Mouse (Mus musculus) cerebellum, adult 2 months (tissue): Measurements from ENCODE around the gene Adcy9. TPM values are rescaled to one million over a fixed set of nuclear protein-coding genes. Genes with fewer than 3 reads are reported as not detected.

Experiments used
- DNase-seq, 2 experiments: peaks; one replicate each; pipeline ENCODE4 v3.0.0; 2021
- H3K27ac ChIP-seq: fragments of 200-500 bp; 2 replicates; pipeline ENCODE4 v1.5.1; 2012; ENCODE audit warnings: low read length, control low read depth, inconsistent platforms; ENCODE audit not compliant: insufficient read depth
- H3K27me3 ChIP-seq: fragments of 200-500 bp; 2 replicates; pipeline ENCODE4 v1.6.1; 2012; ENCODE audit warnings: inconsistent platforms, mild to moderate bottlenecking, low read length, moderate library complexity; ENCODE audit not compliant: control insufficient read depth, insufficient read depth
- H3K4me1 ChIP-seq: fragments of 200-500 bp; 2 replicates; pipeline ENCODE4 v1.6.1; 2011; ENCODE audit warnings: low read length; ENCODE audit not compliant: control insufficient read depth, insufficient read depth
- H3K4me3 ChIP-seq: fragments of 200-500 bp; replicated peaks from 2 replicates; pipeline ENCODE3; 2011; ENCODE audit warnings: mild to moderate bottlenecking, low read depth, low read length, control low read depth; ENCODE audit not compliant: insufficient read depth
- CTCF ChIP-seq: fragments of 200-500 bp; IDR thresholded peaks from 2 replicates; pipeline ENCODE4 v1.5.1; 2011; ENCODE audit warnings: low read depth, mild to moderate bottlenecking, control low read depth, low read length, moderate library complexity, borderline replicate concordance; ENCODE audit not compliant: insufficient read depth
- POLR2A ChIP-seq: fragments of 200-500 bp; IDR thresholded peaks from 2 replicates; pipeline ENCODE4 v1.6.1; 2011; ENCODE audit warnings: low read length, control low read depth, borderline replicate concordance; ENCODE audit not compliant: insufficient read depth
- WGBS: fragments of 180-500 bp; shearing (Covaris S2); methylation state at CpG from one replicate; pipeline ENCODE4 v1.1.7; 2018; 5-methylcytosine and 5-hydroxymethylcytosine counted together
- polyA plus RNA-seq: library from polyadenylated mRNA; depleted of rRNA; stranded (reverse); fragments of >200 nt; gene quantifications from 2 replicates; pipeline ENCODE4 v1.2.3, GENCODE M21; 2012

Gene Adcy9
- polyA plus RNA-seq, 1 experiment: 23.7 TPM

DNA sequence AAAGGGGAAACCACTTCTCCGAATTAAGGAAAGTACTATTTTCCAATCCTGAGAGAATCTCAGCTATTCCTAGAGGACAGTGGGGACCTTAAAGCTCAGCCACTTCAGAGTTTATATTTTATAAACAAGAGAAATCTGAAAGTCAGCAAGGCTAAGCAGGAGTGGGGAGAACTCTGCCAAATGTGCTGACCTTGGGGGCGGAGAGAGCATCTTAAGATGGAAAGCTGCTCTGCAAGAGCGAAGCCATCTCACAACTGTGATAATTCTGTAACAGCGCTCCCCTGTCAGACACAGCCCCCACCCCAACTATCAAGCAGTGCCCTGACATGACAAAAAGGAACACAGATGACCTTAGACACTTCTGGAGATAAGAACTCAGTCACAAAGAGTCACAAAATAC lies 13.6 kb downstream of the Adcy9 start:
- TF ChIP-seq POLR2A (no peak), CTCF (no peak)
- Histone ChIP-seq H3K4me1 (peaks cover 18% of the 10 kb centered on the region), H3K27me3 (no peaks in the 10 kb centered on the region), H3K27ac (no peak overlapping the region), H3K4me3 (no peak overlapping the region)
- no peak for DNase-seq
- WGBS: 83% methylated on average over 4 of the region's 4 CpGs

DNA sequence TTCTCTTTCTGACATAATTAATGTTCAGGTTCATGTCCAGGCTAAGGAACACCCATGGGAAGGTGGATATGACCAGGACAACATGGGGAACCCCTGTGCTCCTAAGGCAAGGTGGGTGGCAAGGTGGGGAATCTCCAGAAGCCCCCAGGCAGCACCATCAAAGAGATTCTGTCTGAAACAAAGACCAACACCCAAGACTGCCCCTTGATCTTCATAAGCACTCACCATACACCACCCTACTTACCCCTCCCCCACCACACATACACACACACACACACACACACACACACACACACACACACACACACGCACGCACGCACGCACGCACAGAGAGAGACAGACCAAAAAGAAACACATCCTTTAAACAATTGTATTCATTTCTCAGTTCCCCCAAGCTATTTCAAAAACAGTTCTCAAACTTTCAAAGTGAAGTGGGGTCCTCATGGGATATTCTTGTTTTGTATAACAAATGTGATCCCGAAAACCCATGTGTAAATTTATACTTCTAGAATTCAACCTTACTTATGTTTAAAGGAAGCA lies 14.2 kb downstream of the Adcy9 start:
- no peaks in the 10 kb centered on the region for H3K27me3 ChIP-seq
- TF ChIP-seq CTCF (no peak), POLR2A (no peak)
- peaks cover 18% of the 10 kb centered on the region for H3K4me1 ChIP-seq
- H3K4me3 ChIP-seq: no peak overlapping the region
- no peak overlapping the region for H3K27ac ChIP-seq
- WGBS: 93% methylated on average over 6 of the region's 6 CpGs
- no peak for DNase-seq

DNA sequence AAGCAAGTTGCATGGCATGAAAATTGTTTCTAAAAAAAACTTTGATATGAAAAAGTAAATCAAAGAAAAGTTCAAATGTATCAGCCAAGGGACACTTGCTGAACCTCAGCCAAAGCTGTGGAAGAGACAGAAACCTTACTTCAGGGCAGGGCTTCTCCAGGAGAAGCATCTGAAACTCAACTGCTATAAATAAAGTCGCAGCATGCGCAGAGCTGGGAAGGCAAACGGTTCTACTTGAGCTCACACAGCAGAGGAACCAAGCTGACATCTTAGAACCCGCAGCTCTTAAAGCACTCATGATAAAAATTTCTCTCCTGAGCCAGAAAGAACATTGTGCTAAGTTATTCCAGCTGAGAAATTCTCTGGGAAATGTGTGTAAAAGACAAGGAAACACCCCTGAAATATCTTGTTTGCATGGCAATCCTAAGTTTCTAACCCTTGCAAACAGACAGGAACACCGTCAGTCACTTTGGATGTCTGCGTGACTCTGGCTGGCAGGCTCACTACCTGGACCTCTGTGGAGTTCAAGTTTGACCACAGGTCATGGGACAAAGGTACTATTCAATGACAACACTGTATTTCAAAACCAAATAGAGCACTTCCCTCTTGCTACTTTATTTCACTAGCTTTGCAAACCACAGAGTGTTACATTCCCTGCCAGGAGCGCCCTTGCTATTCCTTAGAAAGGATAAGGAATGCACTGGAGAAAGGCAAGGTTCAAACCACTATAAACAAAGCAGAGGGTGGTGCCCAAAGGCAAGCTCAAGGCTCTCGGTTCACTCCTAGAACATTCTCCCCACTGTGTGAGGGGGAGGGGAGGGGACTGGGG lies 15.2 kb downstream of the Adcy9 start:
- Histone ChIP-seq H3K27me3 (no peaks in the 10 kb centered on the region), H3K4me3 (no peak overlapping the region), H3K27ac (no peak overlapping the region), H3K4me1 (peaks cover 26% of the 10 kb centered on the region)
- WGBS: 50% methylated on average over 8 of the region's 8 CpGs
- TF ChIP-seq POLR2A: no peak
- TF ChIP-seq CTCF: no peak
- DNase-seq: no peak

DNA sequence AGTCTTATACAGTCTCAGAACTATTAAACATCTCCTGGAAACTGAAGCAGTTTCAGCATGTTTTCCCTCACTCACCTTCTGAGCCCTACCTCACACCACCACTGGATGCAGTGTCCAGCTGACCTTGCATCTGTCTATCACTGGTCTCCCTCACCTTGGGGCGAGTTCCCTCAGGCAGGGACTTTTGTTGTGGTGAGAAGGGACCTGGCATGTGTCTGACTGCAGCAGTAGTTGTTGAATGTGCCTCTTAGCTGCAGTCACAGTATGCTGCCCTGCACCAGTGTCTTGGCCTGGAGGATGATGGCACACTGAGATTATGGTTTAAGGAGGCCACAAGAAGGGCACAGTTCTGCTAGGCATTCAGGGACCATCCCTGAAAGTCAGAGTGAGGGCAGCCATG lies 19.2 kb downstream of the Adcy9 start:
- WGBS: 67% methylated on average over 1 of the region's 1 CpGs
- H3K4me3 ChIP-seq: no peak overlapping the region
- no peaks in the 10 kb centered on the region for H3K27me3 ChIP-seq
- no peak for DNase-seq
- H3K4me1 ChIP-seq: peaks cover 29% of the 10 kb centered on the region
- H3K27ac ChIP-seq: no peak overlapping the region
- TF ChIP-seq CTCF: no peak
- TF ChIP-seq POLR2A: no peak

DNA sequence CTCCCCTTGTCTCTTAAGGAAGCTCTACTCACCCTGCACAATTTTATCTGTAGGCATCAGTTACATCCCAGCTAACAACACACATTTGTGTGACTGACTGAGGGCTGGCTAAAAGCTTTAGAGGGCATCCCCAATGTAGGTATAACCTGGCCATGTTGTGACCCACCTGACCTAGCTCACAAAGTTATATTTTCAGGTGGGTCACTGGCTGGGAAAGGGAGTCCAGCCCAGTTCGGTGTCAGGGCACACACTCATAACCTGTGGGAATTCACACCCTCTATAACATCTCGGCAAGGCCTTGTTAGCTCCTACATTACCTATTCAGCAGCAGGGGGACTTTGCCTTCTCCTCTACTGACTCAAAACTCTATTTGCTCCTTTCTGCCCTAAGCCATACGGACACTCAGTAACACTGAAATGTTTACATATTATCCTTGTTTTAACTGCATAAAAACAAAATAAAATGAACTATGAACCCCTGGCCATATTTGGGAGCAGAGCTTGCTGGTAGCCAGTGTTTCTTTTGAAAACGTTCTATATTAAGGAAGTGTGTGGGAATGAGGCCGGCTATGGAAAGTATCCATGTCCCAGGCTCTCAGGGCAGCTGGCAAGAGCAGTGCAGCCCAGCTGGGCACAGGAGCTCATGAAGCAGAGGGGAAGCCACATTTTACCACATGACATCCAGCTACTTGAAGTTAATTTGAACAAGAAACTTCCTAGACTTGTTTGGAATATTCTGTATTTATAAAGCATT lies 20.7 kb downstream of the Adcy9 start:
- H3K4me3 ChIP-seq: no peak overlapping the region
- H3K4me1 ChIP-seq: peaks cover 22% of the 10 kb centered on the region
- no peak overlapping the region; the same call in 1 of the 2 replicates for H3K27ac ChIP-seq
- no peaks in the 10 kb centered on the region for H3K27me3 ChIP-seq
- TF ChIP-seq CTCF (no peak), POLR2A (no peak)
- 45% methylated on average over 5 of the region's 5 CpGs for WGBS
- peak in 1 of 2 experiments; percentile 46 for DNase-seq

DNA sequence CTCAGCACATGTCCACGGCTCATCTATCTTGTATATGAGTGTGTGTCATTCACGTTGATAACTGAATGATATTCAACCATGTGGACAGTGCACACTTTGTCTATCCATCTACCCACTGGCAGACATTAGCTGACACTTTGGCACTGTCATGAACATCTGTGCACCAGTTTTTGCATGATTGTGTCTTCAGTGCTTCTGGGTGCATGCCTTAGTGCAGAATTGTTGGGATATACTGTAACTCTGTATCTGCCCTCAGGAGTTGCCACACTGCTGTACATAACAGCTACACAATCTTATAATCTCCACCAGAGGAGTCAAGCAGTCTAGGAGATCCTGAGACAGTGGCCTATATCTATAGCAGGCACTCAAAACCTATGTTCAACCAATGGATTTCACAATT lies 21.5 kb downstream of the Adcy9 start:
- peaks cover 22% of the 10 kb centered on the region for H3K4me1 ChIP-seq
- DNase-seq: no peak
- no peak overlapping the region for H3K4me3 ChIP-seq
- H3K27me3 ChIP-seq: no peaks in the 10 kb centered on the region
- WGBS: 66% methylated on average over 2 of the region's 2 CpGs
- H3K27ac ChIP-seq: no peak overlapping the region
- no peak for TF ChIP-seq POLR2A
- no peak for TF ChIP-seq CTCF

DNA sequence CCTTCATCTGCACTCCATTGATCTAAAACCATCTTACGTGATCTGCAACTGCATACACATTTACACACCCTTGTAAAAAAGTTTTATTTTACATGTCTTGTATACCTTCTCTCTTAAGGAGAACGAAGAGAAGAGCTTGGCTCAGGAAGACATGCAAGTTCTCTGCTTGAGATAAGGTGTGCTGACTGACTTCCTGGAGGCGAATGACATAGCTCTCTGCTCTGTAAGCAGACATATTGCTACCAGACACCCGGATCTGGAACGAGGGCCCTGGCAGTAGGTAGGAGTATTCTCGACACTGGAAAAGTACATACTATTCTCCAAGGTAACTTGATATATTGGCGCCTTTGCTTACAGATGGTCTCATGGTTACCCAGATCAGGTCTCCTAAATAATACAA lies 22.7 kb downstream of the Adcy9 start:
- no peak for TF ChIP-seq CTCF
- TF ChIP-seq POLR2A: no peak

DNA sequence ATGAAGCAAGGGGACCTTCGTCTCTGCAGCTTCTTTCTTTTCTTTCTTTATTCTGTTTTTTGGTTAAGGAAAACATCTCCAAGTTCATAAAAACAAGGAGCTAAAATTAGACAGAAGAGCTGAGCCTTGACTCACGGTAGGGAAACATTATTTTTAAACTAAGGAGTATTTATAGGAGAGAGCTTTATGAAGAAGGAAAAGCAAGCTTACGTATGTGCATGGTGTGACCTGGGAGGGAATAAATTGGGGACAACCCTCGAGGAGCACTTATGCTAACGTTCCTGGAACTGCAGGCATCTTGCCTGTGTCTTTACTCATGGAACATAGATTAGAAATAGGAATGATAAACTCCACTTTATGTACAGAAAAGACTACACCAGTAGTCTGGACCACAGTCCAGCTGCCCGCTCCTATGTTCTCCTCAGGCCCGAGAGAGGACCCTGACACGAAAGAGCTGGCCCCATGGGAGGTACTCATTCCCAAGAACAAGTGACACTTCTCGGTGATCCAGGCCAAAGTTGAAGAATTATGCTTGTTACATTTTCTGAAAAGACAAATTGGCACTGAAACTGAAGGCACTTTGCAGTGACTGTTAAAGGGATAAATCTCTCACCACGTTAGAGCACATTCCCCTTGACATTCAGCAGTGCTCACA lies 24.5 kb downstream of the Adcy9 start:
- peaks cover 16% of the 10 kb centered on the region for H3K4me1 ChIP-seq
- TF ChIP-seq CTCF: no peak
- no peak for TF ChIP-seq POLR2A
- no peak for DNase-seq
- H3K27me3 ChIP-seq: no peaks in the 10 kb centered on the region
- 36% methylated on average over 10 of the region's 10 CpGs for WGBS
- H3K4me3 ChIP-seq: no peak overlapping the region
- H3K27ac ChIP-seq: no peak overlapping the region

More for the DNA sequence above, 22.7 kb downstream of the Adcy9 start:
- 92% methylated on average over 7 of the region's 7 CpGs for WGBS
- Histone ChIP-seq H3K4me3 (no peak overlapping the region), H3K27ac (no peak overlapping the region), H3K27me3 (no peaks in the 10 kb centered on the region), H3K4me1 (peaks cover 22% of the 10 kb centered on the region)
- no peak for DNase-seq
